Mouse (Mus musculus): ENCODE results near the gene C2cd5.

The C2cd5 gene

DNA sequence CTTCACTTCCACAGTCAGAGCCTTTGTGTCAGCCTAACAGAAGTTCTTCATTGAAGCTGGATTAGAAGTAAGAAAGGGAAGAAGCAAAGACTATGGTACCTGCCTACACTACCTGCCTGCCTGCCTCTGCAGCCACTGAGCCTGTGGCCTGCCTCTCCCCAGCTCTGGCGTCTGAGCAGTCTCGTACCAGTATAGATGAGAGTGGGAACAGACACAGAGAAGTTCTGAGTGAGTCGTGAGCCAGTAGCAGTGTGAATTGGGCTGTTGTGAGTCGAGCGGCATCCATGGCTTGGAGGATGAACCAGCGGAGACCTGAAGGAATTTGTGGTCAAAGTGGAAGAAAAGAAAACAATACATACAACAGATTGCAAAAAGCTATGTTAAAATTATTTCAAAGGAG, 26.5 kb downstream of the C2cd5 start:
- DNase-seq (ENCODE audit: low spot score in 2 of 2) = peak in 1 of 2 experiments; percentile 1

GRCm38 (mm10) chr6:143072412-143073014, 27.4 kb downstream of the C2cd5 start:
- DNase-seq (ENCODE audit: low spot score in 2 of 2) = no peak

DNA sequence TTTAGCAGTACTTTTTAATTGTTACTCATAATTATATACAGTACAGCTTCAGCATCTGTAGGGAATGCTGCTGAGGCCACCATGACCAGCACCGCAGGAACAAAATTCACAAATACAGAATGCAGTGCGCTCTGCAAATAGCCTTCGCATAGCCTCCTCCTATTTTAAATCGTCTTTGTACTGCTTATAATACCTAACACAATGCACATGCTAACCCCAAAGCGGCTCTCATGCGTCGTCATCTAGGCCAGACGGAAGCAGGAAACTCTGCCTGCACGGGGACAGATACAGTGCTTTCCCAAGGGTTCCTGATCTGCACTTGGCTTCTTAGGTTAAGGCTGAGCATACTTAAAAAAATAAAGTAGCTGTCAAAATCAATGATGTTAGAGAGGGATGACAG, 29.2 kb downstream of the C2cd5 start:
- no peak for DNase-seq (ENCODE audit: low spot score in 2 of 2)

DNA sequence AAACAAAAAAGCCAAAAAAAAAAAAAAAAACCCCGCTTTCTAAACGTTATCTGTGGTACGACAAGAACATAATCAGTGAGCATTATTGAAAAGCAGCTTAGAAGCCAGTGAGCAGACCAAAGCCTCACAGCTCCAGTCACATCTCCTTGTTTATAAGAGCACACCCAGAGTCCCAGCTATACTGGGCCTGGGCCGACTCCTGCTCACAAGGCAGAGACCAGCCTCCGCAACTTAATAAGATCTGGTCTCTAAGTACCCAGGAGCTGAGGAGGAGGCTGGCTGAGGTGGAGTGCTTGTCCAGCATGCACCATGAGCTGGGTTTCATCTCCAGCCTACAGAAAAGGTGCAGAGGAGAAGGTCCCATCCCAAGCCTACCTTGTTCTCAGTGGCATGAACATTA, 29.9 kb downstream of the C2cd5 start:
- no peak for DNase-seq (ENCODE audit: low spot score in 2 of 2)

GRCm38 (mm10) chr6:143069606-143070005, 30.3 kb downstream of the C2cd5 start:
- no peak for DNase-seq (ENCODE audit: low spot score in 2 of 2)

DNA sequence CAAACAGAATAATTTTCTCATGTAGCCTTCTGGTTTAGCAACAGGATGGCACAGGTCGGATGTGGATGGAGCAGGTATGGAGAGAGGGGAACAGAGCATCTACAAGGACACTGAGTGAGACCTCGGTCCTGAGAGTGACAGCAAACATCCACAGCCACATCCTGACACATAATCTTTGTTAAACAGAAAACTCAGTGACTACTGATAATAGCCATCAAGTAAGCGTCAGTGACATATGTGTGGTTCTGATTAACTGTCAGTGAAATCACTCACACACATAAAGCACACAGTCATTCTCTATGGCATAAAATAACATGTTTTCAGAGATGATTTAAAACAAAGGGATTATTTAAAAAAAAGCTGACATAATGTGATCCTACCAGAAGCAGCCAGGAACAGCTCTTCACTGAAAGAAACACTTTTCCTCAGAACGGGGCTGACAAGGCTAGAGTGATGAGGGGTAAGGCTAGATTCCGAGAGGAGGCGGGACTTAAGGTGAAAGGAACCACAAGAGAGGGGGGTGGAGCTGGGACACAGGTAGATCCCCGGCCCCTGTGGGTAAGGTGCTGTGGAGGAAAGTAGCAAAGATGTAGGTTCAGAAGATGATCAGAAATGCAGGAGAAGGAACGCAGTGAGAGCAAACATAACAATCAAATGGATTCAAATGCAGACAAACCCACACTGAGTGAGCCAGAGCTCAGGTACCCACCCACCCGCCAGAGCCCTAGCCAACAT, 31.6 kb downstream of the C2cd5 start:
- no peak for DNase-seq (ENCODE audit: low spot score in 2 of 2)

DNA sequence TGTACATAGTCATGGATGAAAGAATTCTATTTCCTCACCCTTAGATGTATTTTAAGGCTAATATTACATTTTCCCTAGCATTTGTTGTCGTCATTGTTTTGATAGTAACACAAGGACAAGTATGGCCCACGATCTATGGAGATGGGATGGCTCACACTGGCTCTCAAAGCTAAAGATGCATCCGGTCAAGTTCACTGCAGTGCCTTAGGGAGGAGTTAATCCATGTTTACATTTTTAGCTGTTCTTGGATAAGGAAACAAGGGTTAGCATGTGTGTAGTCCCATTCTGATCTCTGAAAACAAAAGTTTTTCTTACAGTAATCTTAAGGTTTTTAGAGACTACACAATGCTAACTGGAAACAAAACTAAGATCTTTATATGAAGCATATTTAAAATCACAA, 32.3 kb downstream of the C2cd5 start:
- DNase-seq (ENCODE audit: low spot score in 2 of 2) = no peak

GRCm38 (mm10) chr6:143066859-143067258, 33.1 kb downstream of the C2cd5 start:
- no peak for DNase-seq (ENCODE audit: low spot score in 2 of 2)

DNA sequence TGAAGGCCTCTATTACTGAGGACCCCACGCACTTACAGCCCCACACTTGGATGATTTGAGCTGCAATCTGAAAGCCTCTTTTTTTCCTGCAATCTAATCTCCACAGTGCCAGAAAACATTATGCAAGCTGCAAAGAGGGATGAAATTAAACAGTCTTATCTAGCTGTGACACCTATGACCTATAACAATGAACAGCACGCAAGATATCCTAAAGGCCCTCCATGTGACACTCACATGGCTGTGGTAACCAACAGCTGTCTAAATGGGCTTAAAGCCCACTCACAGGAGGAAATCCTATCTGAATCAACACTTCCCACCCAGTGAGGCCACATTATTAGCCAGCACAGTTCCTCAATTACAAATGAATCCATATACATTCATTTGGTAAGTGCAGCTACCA, 35.9 kb downstream of the C2cd5 start:
- DNase-seq (ENCODE audit: low spot score in 2 of 2) = no peak

DNA sequence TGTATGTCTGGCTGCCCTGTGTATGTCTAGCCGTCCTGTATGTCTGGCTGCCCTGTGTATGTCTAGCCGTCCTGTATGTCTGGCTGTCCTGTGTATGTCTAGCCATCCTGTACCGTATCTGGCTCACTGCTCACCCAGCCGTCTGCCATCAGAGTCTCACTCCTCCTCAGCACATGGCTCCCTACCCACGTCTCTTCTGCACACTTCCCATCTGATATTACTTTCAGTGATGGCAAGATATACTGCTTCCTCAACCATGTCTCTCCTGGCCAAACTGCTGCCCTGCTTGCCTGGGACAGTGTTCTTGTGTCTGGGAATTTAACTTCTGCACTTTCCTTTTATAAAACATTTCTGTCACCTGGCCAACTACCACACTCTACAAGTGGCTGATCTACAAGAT, 42.3 kb downstream of the C2cd5 start:
- no peak for DNase-seq (ENCODE audit: low spot score in 2 of 2)

- DNase-seq (ENCODE audit: low spot score in 2 of 2) = no peak
Observed at GRCm38 (mm10) chr6:143051566-143051965, 48.4 kb downstream of the C2cd5 start.

GRCm38 (mm10) chr6:143049791-143050555, 50.0 kb downstream of the C2cd5 start:
- no peak for DNase-seq (ENCODE audit: low spot score in 2 of 2)

DNA sequence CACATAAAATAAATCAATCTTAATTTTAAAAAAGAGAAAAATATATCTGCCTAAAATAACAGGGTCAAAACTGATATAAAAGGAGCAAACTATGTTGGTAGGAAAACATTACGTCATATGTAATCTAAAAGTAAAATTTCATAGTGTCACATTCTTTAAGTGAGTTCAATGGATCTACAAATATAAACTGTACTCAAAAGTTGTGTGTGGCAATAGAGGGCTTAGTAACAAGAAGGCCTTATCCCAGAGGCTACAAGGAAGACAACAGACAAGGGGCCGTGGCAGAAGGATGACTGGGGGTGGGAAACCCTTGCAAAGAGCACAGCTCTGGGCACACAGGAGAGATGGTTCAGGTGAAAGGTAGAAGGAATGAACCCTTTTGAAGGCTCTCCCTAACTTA, 50.8 kb downstream of the C2cd5 start:
- no peak for DNase-seq (ENCODE audit: low spot score in 2 of 2)

GRCm38 (mm10) chr6:143047538-143048258, 52.2 kb downstream of the C2cd5 start:
- DNase-seq (ENCODE audit: low spot score in 2 of 2) = no peak

- no peak for DNase-seq (ENCODE audit: low spot score in 2 of 2)
Observed at GRCm38 (mm10) chr6:143041578-143041977, 58.4 kb downstream of the C2cd5 start.

GRCm38 (mm10) chr6:143035261-143035660, 64.7 kb downstream of the C2cd5 start:
- DNase-seq (ENCODE audit: low spot score in 2 of 2) = no peak

DNA sequence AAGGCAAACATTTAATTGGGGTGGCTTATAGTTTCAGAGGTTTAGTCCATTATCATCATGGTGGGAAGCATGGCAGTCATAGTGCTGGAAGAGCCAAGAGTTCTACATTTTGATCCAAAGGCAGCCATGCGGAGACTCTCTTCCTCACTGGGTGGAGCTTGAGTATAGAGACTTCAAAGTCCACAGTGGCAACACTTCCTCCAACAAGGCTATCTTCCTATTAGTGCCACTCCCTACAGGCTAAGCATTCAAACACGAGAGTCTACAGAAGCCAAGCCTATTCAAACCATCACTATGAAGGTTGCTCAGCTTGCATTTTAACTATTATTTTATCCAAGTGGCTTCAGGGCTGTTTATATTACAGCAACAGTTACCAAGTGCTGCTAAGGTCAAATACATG, 65.4 kb downstream of the C2cd5 start:
- no peak for DNase-seq (ENCODE audit: low spot score in 2 of 2)

DNA sequence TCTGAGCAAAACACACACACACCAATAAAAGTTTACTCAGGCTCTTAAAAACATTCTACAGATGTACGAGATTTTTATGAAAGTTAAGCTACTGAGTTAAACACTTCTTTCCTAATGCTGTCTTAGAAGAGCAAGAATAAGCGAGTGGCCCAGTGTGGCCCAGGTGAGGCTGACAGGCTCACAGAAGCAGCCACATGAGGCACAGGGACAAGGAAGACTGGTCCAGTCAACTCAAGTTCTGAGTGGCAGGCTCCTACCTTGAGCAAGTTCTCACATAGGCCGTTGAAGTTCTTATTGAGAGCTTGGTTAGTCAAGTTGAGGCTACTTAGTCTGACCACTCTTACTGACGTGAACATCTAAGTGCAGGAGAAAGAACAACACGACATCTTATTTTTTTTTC, 69.4 kb downstream of the C2cd5 start:
- no peak for DNase-seq (ENCODE audit: low spot score in 2 of 2)

GRCm38 (mm10) chr6:143027896-143028295, 72.0 kb downstream of the C2cd5 start:
- no peak for DNase-seq (ENCODE audit: low spot score in 2 of 2)

DNA sequence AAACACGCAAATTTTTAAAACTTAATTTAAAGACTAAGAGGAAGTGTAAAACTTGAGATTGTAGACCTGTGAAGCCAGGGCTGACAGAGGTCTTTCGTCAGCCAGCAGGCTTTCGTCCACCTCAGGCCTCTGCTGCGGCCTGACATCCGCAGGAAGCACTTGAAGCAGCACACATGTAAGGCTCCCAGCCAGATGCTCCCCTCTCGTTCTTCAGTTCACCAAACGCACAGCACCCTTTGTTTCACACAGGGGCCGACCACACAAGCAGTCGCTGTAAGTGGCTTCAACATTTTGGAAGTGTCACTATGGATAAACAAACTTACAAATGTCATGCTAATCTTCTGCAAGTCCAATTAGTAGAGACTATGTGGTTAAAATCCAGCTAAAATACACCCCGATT, 72.5 kb downstream of the C2cd5 start:
- no peak for DNase-seq (ENCODE audit: low spot score in 2 of 2)

- DNase-seq (ENCODE audit: low spot score in 2 of 2) = no peak
Observed at GRCm38 (mm10) chr6:143023691-143024090, 76.2 kb downstream of the C2cd5 start.

GRCm38 (mm10) chr6:143021756-143022155, 78.2 kb downstream of the C2cd5 start:
- DNase-seq (ENCODE audit: low spot score in 2 of 2) = no peak
